Mouse (Mus musculus) MEL (cell line): Measurements from ENCODE around the gene Pappa2. TPM values are rescaled to one million over a fixed set of nuclear protein-coding genes. Genes with fewer than 3 reads are reported as not detected.

ENCODE experiments used
- DNase-seq: peaks from one replicate; pipeline ENCODE4 v3.0.0; 2011; ENCODE audit warnings: low read depth, low spot score
- H3K27ac ChIP-seq: 2 replicates; pipeline ENCODE4 v1.5.1; 2012; ENCODE audit warnings: low read depth, mild to moderate bottlenecking, control low read depth, low read length, moderate library complexity; ENCODE audit not compliant: control insufficient read depth
- H3K27me3 ChIP-seq, 2 experiments: fragments of 150-350 bp in 1 of 2; sonication (generic) in 1 of 2; 2 replicates each; pipeline ENCODE4 v1.6.1; 2012; ENCODE audit warnings: low read length in 2 of 2, mild to moderate bottlenecking in 2 of 2, improper control_type of control experiment in 1 of 2, moderate library complexity in 1 of 2; ENCODE audit not compliant: insufficient read depth in 2 of 2, control insufficient read depth in 1 of 2
- H3K36me3 ChIP-seq, 2 experiments: 2 replicates each; pipeline ENCODE4 v1.6.1; 2012 to 2014; ENCODE audit warnings: low read length in 2 of 2, improper control_type of control experiment in 1 of 2, inconsistent platforms in 1 of 2, mild to moderate bottlenecking in 1 of 2; ENCODE audit not compliant: insufficient read depth in 2 of 2, control insufficient read depth in 1 of 2
- H3K4me1 ChIP-seq, 2 experiments: fragments of 150-350 bp in 1 of 2; sonication (generic) in 1 of 2; 2 replicates each; pipeline ENCODE4 v1.6.1; 2012; ENCODE audit warnings: low read length in 2 of 2, improper control_type of control experiment in 1 of 2, mild to moderate bottlenecking in 1 of 2; ENCODE audit not compliant: insufficient read depth in 2 of 2, control insufficient read depth in 1 of 2
- H3K4me3 ChIP-seq, 2 experiments: fragments of 150-350 bp in 1 of 2; sonication (generic) in 1 of 2; 2 replicates each; pipeline ENCODE4 v1.5.1; 2012; ENCODE audit warnings: low read depth in 2 of 2, low read length in 2 of 2, mild to moderate bottlenecking in 2 of 2, moderate library complexity in 2 of 2, control low read depth in 1 of 2, improper control_type of control experiment in 1 of 2; ENCODE audit not compliant: control insufficient read depth in 1 of 2, insufficient read depth in 1 of 2
- H3K79me2 ChIP-seq: 2 replicates; pipeline ENCODE4 v1.6.1; 2012; ENCODE audit warnings: mild to moderate bottlenecking, low read length, moderate library complexity; ENCODE audit not compliant: control insufficient read depth, poor library complexity, insufficient read depth
- H3K9ac ChIP-seq: 2 replicates; pipeline ENCODE4 v1.6.1; 2012; ENCODE audit warnings: low read depth, mild to moderate bottlenecking, control low read depth, low read length, moderate library complexity; ENCODE audit not compliant: control insufficient read depth, poor library complexity, severe bottlenecking
- H3K9me3 ChIP-seq: fragments of 150-350 bp; sonication (generic); replicated peaks from 2 replicates; pipeline ENCODE4 v1.6.1; 2012; ENCODE audit warnings: mild to moderate bottlenecking, low read length, improper control_type of control experiment, moderate library complexity; ENCODE audit not compliant: insufficient read depth
- BHLHE40 ChIP-seq: IDR thresholded peaks from 2 replicates; pipeline ENCODE4 v1.6.1; 2012; ENCODE audit warnings: low read depth, mild to moderate bottlenecking, inconsistent platforms, low read length, improper control_type of control experiment, borderline replicate concordance
- CHD1 ChIP-seq: IDR thresholded peaks from 2 replicates; pipeline ENCODE4 v1.6.1; 2012; ENCODE audit warnings: low read depth, mild to moderate bottlenecking, inconsistent platforms, low read length, improper control_type of control experiment
- CHD2 ChIP-seq: IDR thresholded peaks from 2 replicates; pipeline ENCODE4 v1.6.1; 2011; ENCODE audit warnings: low read length, improper control_type of control experiment
- CTCF ChIP-seq, 3 experiments: IDR thresholded peaks in 2 of 3; conservative IDR thresholded peaks in 1 of 3; 2 replicates each; pipeline ENCODE4 v1.5.1; 2011 to 2012; ENCODE audit warnings: low read length in 3 of 3, low read depth in 2 of 3, mild to moderate bottlenecking in 2 of 3, improper control_type of control experiment in 1 of 3, inconsistent platforms in 1 of 3, mixed read lengths in 1 of 3, moderate library complexity in 1 of 3; ENCODE audit not compliant: control insufficient read depth in 1 of 3, insufficient read depth in 1 of 3, poor library complexity in 1 of 3, severe bottlenecking in 1 of 3
- ELF1 ChIP-seq: IDR thresholded peaks from 2 replicates; pipeline ENCODE4 v1.6.1; 2014; ENCODE audit warnings: low read depth, mild to moderate bottlenecking, inconsistent platforms, low read length, improper control_type of control experiment, moderate library complexity
- GABPA ChIP-seq: IDR thresholded peaks from 2 replicates; pipeline ENCODE4 v1.6.1; 2012; ENCODE audit warnings: low read depth, mild to moderate bottlenecking, inconsistent platforms, low read length, improper control_type of control experiment, moderate library complexity
- GATA1 ChIP-seq: IDR thresholded peaks from 2 replicates; pipeline ENCODE4 v1.6.1; 2011; ENCODE audit warnings: low read depth, low read length, improper control_type of control experiment
- HCFC1 ChIP-seq: IDR thresholded peaks from 2 replicates; pipeline ENCODE4 v1.6.1; 2012; ENCODE audit warnings: low read depth, mild to moderate bottlenecking, inconsistent platforms, low read length, improper control_type of control experiment, moderate library complexity
- KAT2A ChIP-seq: conservative IDR thresholded peaks from 2 replicates; pipeline ENCODE4 v1.6.1; 2012; ENCODE audit warnings: low read depth, low read length, improper control_type of control experiment, inconsistent platforms
- MAFK ChIP-seq: IDR thresholded peaks from 2 replicates; pipeline ENCODE4 v1.6.1; 2011; ENCODE audit warnings: low read depth, mild to moderate bottlenecking, low read length, improper control_type of control experiment, borderline replicate concordance
- MAZ ChIP-seq: IDR thresholded peaks from 2 replicates; pipeline ENCODE4 v1.6.1; 2012; ENCODE audit warnings: low read depth, mild to moderate bottlenecking, inconsistent platforms, low read length, improper control_type of control experiment
- MXI1 ChIP-seq: IDR thresholded peaks from 2 replicates; pipeline ENCODE4 v1.6.1; 2011; ENCODE audit warnings: mild to moderate bottlenecking, low read depth, low read length, improper control_type of control experiment
- MYB ChIP-seq: IDR thresholded peaks from 2 replicates; pipeline ENCODE4 v1.6.1; 2011; ENCODE audit warnings: mild to moderate bottlenecking, low read depth, low read length, improper control_type of control experiment
- NELFE ChIP-seq: IDR thresholded peaks from 2 replicates; pipeline ENCODE4 v1.6.1; 2011; ENCODE audit warnings: low read depth, low read length, improper control_type of control experiment
- POLR2A ChIP-seq, 2 experiments: IDR thresholded peaks; 2 replicates each; pipeline ENCODE4 v1.6.1; 2011 to 2012; ENCODE audit warnings: low read length in 2 of 2, mild to moderate bottlenecking in 2 of 2, control low read depth in 1 of 2, improper control_type of control experiment in 1 of 2, low read depth in 1 of 2, moderate library complexity in 1 of 2; ENCODE audit not compliant: control insufficient read depth in 1 of 2, insufficient read depth in 1 of 2, poor library complexity in 1 of 2
- POLR2AphosphoS5 ChIP-seq: IDR thresholded peaks from 2 replicates; pipeline ENCODE4 v1.6.1; 2012; ENCODE audit warnings: low read depth, borderline replicate concordance, mild to moderate bottlenecking, inconsistent platforms, low read length, moderate library complexity, mixed read lengths
- RAD21 ChIP-seq: IDR thresholded peaks from 2 replicates; pipeline ENCODE4 v1.6.1; 2011; ENCODE audit warnings: mild to moderate bottlenecking, low read depth, low read length, improper control_type of control experiment
- RCOR1 ChIP-seq: IDR thresholded peaks from 2 replicates; pipeline ENCODE4 v1.6.1; 2012; ENCODE audit warnings: low read depth, mild to moderate bottlenecking, inconsistent platforms, low read length, improper control_type of control experiment
- SIN3A ChIP-seq: IDR thresholded peaks from 2 replicates; pipeline ENCODE4 v1.6.1; 2012; ENCODE audit warnings: low read length, improper control_type of control experiment, inconsistent platforms
- SMC3 ChIP-seq: IDR thresholded peaks from 2 replicates; pipeline ENCODE4 v1.6.1; 2011; ENCODE audit warnings: low read depth, low read length, improper control_type of control experiment
- TAL1 ChIP-seq: IDR thresholded peaks from 2 replicates; pipeline ENCODE4 v1.6.1; 2012; ENCODE audit warnings: mild to moderate bottlenecking, inconsistent platforms, low read length, moderate library complexity, mixed read lengths
- UBTF ChIP-seq: IDR thresholded peaks from 2 replicates; pipeline ENCODE4 v1.6.1; 2012; ENCODE audit warnings: low read depth, mild to moderate bottlenecking, inconsistent platforms, low read length, improper control_type of control experiment, moderate library complexity, borderline replicate concordance; ENCODE audit not compliant: insufficient read depth
- USF1 ChIP-seq: IDR thresholded peaks from 2 replicates; pipeline ENCODE4 v1.6.1; 2014; ENCODE audit warnings: low read depth, mild to moderate bottlenecking, inconsistent platforms, low read length, improper control_type of control experiment, moderate library complexity
- USF2 ChIP-seq, 2 experiments: IDR thresholded peaks; 2 replicates each; pipeline ENCODE4 v1.6.1; 2011 to 2012; ENCODE audit warnings: improper control_type of control experiment in 2 of 2, low read length in 2 of 2, borderline replicate concordance in 1 of 2, inconsistent platforms in 1 of 2, low read depth in 1 of 2, mild to moderate bottlenecking in 1 of 2; ENCODE audit not compliant: insufficient read depth in 1 of 2
- ZC3H11A ChIP-seq: IDR thresholded peaks from 2 replicates; pipeline ENCODE4 v1.6.1; 2012; ENCODE audit warnings: low read depth, mild to moderate bottlenecking, inconsistent platforms, low read length, improper control_type of control experiment
- ZKSCAN1 ChIP-seq: IDR thresholded peaks from 2 replicates; pipeline ENCODE4 v1.6.1; 2012; ENCODE audit warnings: low read depth, mild to moderate bottlenecking, inconsistent platforms, low read length, improper control_type of control experiment, moderate library complexity
- ZMIZ1 ChIP-seq: IDR thresholded peaks from 2 replicates; pipeline ENCODE4 v1.6.1; 2012; ENCODE audit warnings: low read depth, mild to moderate bottlenecking, inconsistent platforms, low read length, improper control_type of control experiment, moderate library complexity
- ZNF384 ChIP-seq: IDR thresholded peaks from 2 replicates; pipeline ENCODE4 v1.6.1; 2012; ENCODE audit warnings: low read depth, mild to moderate bottlenecking, inconsistent platforms, low read length, improper control_type of control experiment
- polyA plus RNA-seq, 2 experiments: library from polyadenylated mRNA; stranded (reverse) in 1 of 2; unstranded in 1 of 2; fragments of >175 nt in 1 of 2; fragments of >200 nt in 1 of 2; gene quantifications; 2 replicates each; pipeline versions ENCODE4 v1.2.1 to v1.2.4; 2012; ENCODE audit warnings: low replicate concordance in 2 of 2, low read depth in 1 of 2; ENCODE audit not compliant: insufficient read length in 2 of 2, insufficient read depth in 1 of 2, missing spikeins in 1 of 2
- total RNA-seq: library from RNA; depleted of rRNA; stranded (reverse); fragments of 300-350 nt; gene quantifications from 2 replicates; pipeline ENCODE4 v1.2.3, GENCODE M21; 2012

Pappa2 gene
- total and polyA plus RNA-seq, 3 experiments: not detected

GRCm38 (mm10) chr1:158944936-158945335 lies 35.4 kb downstream of the Pappa2 start:
- Histone ChIP-seq H3K36me3 (no peaks in the 10 kb centered on the region), H3K4me1 (no peaks in the 10 kb centered on the region), H3K27me3 (no peaks in the 10 kb centered on the region), H3K27ac (no peak overlapping the region), H3K9ac (no peak overlapping the region), H3K79me2 (no peaks in the 10 kb centered on the region), H3K4me3 (no peak overlapping the region), H3K9me3 (no peaks in the 10 kb centered on the region)
- no peak for DNase-seq
- TF ChIP-seq NELFE: no peak
- no peak for TF ChIP-seq ZNF384
- TF ChIP-seq HCFC1: no peak
- no peak for TF ChIP-seq USF1
- no peak for TF ChIP-seq GABPA
- no peak for TF ChIP-seq CHD2
- no peak for TF ChIP-seq MAFK
- no peak for TF ChIP-seq TAL1
- no peak for TF ChIP-seq POLR2A (IDR thresholded peaks at IDR 0.05; ENCODE audit: control insufficient read depth in 1 of 2, insufficient read depth in 1 of 2, low read depth in 1 of 2, low read length in 2 of 2, poor library complexity in 1 of 2)
- TF ChIP-seq KAT2A: no peak
- TF ChIP-seq ZC3H11A: no peak
- no peak for TF ChIP-seq MAZ
- no peak for TF ChIP-seq CTCF (IDR thresholded peaks at IDR 0.05 in 2 of 3, conservative IDR thresholded peaks at IDR 0.05 in 1 of 3; ENCODE audit: control insufficient read depth in 1 of 3, insufficient read depth in 1 of 3, low read depth in 2 of 3, low read length in 3 of 3, poor library complexity in 1 of 3, severe bottlenecking in 1 of 3)
- no peak for TF ChIP-seq MXI1
- no peak for TF ChIP-seq ELF1
- TF ChIP-seq GATA1: no peak
- TF ChIP-seq BHLHE40: no peak
- TF ChIP-seq RAD21: no peak
- TF ChIP-seq USF2 (IDR thresholded peaks at IDR 0.05; ENCODE audit: borderline replicate concordance in 1 of 2, insufficient read depth in 1 of 2, low read depth in 1 of 2, low read length in 2 of 2): no peak

- Histone ChIP-seq H3K79me2 (no peaks in the 10 kb centered on the region), H3K4me3 (no peak overlapping the region), H3K9ac (no peak overlapping the region), H3K4me1 (no peaks in the 10 kb centered on the region), H3K36me3 (no peaks in the 10 kb centered on the region), H3K27ac (no peak overlapping the region), H3K9me3 (no peaks in the 10 kb centered on the region), H3K27me3 (no peaks in the 10 kb centered on the region)
- no peak for DNase-seq
- no peak for TF ChIP-seq ZKSCAN1
- TF ChIP-seq UBTF: no peak
- no peak for TF ChIP-seq USF1
- no peak for TF ChIP-seq NELFE
- no peak for TF ChIP-seq HCFC1
- no peak for TF ChIP-seq MYB
- TF ChIP-seq SIN3A: no peak
- no peak for TF ChIP-seq ZMIZ1
- no peak for TF ChIP-seq SMC3
- no peak for TF ChIP-seq GATA1
- no peak for TF ChIP-seq MXI1
- no peak for TF ChIP-seq GABPA
- TF ChIP-seq CHD2: no peak
- no peak for TF ChIP-seq RCOR1
- no peak for TF ChIP-seq CHD1
- no peak for TF ChIP-seq POLR2AphosphoS5
- TF ChIP-seq MAZ: no peak
These were observed 37.4 kb downstream of the Pappa2 start for GRCm38 (mm10) chr1:158942864-158943263.
